Mouse (Mus musculus) adrenal gland, adult 10 weeks (tissue): Measurements from ENCODE around the gene Hmg20b. TPM values are rescaled to one million over a fixed set of nuclear protein-coding genes. Genes with fewer than 3 reads are reported as not detected.

Experiments used
- polyA plus RNA-seq: library from polyadenylated mRNA; stranded (reverse); fragments of 350-450 nt; fragmentation: Illumina TruSeq; extraction: RNeasy Lipid Tissue Mini Kit (QIAGEN cat#74804); gene quantifications from one replicate; pipeline ENCODE4 v1.2.3, GENCODE M21; 2014; ENCODE audit warnings: low read depth, low replicate concordance

The Hmg20b gene
- polyA plus RNA-seq: 7.1 TPM

DNA sequence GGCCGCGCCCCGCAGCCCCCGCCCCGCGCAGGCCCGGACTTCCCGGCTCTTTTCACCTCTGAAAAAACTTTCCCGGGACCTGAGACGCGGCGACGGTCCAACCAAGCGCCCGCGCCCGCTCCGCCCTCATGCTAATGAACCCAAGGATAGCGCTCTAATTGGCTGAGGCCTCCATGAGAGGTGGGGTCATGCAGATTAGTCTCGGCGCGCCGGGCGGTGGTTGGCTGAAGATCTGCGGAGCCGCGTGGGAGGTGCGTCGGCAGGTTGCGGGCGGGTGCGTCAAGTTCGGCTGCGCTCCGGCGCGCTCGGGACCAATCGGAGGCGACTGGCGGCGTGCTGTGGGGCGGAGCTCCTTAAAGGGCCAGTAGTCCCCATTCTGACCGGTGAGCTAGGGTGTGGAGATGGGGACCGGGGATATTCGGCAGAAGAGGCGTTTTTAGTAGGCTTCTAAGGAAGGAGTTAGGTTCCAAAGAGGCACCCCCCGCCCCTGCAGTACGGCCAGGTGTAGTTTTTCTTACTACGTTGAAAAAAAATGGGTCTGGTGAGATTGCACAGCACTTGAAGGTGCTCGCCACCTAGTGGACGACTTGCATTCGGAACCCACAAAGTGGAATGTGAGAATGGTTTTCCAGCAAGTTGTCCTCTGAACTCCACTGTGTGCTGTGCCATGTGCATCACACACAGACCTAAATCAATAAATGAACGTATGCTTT lies at the start of gene Hmg20b:
Hmg20b (minus strand) TSS at position 130 of the 713 bp plus-strand sequence.

DNA sequence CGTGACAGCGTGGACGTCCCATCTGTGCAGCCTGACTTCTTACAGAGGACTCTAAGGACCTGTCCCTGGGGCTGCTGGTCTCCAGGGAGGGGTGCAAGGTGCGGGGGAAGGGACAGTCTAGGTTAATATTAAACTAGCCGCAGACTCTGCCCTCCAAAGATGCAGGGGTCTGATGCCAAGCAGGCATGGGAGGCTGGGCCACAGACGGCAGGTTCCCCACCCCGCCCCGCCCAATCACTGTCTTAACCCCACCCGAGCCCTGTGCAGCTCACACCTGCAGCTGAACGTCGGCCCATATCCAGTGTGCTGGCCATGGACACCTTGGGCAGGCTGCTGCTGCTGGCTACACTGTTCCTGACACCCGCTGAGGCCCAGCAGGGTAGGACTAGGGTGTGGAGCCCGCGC lies 42.5 kb upstream of the Hmg20b start, which contains the start of gene Smim24:
Smim24 (plus strand) TSS at position 271 of the 405 bp plus-strand sequence.

DNA sequence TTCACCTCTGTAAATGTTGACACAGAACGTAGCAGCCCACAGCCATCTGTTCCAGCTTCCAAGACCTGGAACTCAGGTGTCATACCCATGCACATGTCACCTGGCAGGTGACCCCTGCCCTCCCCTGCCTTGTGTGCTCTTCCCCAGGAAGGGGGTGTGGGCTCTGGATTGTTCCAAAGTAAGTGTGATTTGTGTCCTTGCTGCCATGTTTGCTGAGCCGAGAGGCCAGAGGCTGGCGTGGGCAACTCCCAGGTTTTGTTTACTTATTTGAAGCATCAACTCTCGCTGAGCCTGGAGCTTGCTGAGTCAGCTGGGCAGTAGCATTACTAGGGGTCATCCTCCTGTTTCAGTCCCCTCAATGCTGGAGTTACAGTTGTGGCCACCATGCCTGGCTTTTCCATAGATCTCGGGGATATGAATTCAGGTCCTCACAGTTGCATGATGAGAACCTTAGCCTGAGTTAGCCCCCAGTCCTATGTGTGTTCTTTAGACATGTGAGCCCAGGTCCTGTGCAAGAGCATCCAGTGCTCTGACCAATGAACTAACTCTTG lies 38.3 kb upstream of the Hmg20b start, which contains the start of gene Gm48552:
Gm48552 (plus strand) TSS at position 501 of the 551 bp plus-strand sequence.

DNA sequence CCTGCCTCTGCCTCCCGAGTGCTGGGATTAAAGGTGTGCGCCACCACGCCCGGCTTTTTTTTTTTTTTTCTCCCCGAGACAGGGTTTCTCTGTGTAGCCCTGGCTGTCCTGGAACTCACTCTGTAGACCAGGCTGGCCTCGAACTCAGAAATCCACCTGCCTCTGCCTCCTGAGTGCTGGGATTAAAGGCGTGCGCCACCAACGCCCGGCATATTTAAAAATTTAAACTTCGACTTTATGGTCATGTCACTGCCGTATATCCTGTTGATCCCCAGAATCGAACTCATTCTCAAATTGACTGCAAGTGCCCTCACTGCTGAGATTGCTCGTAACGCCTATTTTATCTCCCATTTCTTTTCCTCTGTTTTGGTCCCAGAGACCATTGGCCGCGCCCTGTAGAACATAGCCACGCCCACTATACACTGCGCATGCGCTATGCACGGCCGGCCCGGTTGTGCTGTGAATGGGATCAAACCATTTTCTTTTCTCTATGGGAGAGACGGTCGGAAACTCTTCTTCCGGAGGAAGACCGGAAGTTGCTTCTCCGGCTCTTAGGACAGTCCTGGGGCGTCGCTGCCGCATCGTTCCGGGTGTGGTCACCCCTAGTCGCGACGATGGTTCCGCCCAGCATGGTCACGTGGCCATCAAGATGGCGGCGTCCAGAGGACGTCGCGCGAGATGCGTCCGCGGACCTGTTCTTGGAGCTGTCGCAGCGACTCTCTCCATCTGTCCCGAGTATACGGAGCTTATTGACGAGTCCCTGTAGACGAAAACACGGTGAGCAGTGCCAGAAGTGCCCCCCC lies 33.7 kb upstream of the Hmg20b start, which contains the start of the genes Dohh and Gm48551:
Dohh (plus strand) TSS at position 627 of the 803 bp plus-strand sequence.
Gm48551 (plus strand) TSS at position 665 of the 803 bp plus-strand sequence.

DNA sequence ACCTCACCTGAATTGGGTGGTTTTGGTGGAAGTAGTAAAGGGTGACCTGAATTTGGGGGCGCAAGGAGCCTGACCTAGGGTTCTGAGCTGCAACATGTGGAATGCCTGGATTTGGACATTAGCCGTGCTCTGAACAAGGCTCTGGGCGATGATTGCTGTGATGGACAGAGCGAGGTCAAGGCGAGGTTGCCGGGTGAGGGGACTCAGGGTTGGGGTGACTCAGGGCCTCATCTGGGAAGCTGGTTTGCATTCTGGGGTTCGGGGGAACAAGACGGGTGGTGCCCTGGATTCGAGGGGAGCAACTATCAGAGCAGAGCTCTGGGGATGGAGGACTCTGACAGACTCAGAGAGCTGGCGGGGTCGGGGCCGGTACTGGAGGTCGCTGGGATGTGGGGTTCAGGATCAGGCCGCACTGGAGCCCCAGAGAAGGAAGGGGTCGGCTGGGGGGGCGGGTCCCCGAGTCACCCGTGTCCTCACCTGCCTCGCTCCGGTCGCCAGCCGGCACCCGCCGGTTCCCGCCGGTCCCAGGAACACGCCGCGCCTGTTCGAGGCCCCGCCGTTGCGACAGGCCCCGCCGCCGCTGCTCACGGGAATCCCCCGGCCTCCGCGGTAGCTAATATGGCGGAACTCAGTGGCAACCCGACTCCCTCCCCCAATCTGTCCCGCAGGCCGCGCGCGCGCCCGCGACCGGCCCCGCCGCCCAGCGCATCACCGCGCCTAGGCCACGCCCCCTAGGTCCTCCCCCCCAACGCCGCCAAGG lies 27.7 kb upstream of the Hmg20b start, which contains the start of gene Fzr1:
Fzr1 (minus strand) TSS at position 724 of the 760 bp plus-strand sequence.

DNA sequence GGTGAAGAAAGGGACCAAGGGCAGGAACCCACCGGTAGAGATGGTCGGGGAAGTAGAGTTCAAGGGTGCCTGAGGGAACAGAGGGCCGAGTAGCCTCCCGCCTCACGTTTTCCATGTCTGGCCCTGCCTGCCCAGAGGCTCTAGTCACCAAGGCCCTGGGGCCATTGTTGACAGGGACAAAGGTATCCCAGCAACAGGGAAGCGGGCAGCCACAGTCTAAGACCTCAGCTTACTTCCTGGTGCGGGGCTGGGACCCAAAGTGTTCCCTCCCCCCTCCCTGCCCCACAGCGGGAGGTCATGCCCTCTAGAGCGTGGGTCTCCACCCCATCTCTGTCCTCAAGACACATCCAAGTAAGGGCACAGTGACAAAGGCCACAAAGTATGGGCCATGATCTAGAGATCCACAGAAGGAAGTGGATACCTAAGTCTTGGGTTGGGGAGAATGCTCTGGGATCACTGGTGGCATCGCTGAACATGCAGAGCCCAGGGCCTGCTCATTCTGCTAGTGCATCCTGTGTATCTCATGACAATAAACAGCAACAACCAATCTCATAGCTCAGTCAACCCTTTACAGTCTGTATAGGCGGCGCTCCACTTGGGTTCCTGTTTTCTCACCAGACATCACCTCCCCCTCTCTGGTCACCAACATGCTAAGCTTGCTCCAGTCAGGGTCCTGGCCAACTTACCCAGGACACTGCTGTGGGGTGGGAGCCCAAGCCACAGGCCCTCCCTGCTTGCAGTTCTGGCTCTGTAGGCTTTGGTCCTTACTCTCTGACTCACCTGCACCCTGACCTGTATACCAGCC lies 15.6 kb upstream of the Hmg20b start, which contains the start of gene 4930404N11Rik:
4930404N11Rik (minus strand) TSS at position 145 of the 805 bp plus-strand sequence.

DNA sequence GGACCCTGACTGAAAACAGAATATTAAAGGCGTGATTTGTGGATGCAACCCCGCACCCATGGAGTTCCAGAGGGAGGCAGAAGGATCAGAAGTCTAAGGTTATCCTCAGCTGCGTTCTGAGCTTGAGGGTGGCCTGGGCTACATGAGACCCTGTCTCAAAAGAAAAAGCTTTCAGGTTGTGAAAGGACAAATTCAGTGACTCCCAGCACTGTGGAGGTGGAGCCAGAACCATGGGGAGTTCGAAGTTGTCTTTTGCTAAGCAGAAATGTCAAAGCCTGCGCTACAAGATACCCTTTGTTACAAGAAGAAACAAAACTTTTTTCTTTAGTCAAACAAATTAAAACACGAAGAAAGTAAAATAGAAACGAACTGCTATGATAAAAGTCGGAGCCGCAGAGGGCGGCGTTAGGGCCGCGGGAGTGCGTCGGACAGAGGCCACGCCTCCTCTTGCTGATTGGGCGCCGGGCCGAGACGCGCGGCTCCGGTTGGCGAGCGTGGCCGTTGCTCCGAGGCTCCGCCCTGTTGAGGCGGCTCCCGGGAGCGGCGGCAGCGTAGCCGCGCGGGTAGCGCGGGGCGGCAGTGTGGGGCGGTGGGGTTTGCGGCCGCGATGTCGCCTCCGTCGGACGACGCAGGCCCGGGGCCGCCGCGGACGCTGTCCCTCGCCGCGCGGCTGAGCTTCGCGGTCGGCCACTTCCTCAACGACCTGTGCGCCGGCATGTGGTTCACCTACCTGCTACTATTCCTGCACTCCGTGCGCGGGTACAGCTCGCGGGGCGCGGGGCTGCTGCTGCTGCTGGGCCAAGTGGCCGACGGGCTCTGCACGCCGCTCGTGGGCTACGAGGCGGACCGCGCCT lies 6.9 kb upstream of the Hmg20b start, which contains the start of gene Mfsd12:
Mfsd12 (plus strand) TSS at position 501 of the 854 bp plus-strand sequence.

DNA sequence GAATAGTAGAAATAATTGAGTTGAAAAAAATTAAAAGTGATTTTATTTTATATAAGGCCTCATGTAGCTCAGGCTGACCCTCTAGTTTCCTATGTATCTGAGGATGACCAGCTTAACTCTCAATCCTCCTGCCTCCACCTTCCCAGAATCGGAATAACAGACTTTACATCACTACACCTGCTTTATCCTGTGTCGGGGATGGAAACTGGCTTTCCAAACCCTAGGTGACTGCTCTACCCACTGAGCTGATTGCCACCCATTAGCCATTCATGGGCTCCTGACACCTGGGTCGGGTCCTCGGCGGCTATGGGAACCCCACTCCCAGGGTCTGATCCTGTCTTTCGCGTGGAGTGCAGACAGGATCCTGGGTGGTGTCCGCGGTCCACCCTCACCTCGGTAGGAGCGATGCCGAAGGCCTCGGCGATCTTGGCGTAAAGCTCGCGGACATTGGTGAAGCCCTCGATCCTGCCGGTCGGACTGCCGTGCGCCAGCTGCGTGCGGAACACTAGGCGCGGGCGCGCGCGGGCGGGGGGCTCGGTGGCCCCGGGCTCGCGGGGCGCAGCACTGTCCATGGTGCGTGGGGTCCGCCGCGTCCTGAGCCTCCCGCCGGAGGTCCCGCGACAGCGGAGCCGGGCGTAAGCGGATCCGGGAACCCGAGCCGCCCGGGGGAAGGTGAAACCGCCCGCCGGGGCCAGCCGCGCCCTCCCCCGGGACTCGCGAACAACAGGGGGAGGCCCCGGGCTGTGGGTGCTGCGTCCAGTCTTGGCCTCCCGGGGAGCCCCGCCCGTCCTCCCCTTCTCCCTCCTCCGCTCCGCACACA lies 7.4 kb downstream of the Hmg20b start, which contains the start of gene Gipc3:
Gipc3 (minus strand) TSS at position 581 of the 820 bp plus-strand sequence.

DNA sequence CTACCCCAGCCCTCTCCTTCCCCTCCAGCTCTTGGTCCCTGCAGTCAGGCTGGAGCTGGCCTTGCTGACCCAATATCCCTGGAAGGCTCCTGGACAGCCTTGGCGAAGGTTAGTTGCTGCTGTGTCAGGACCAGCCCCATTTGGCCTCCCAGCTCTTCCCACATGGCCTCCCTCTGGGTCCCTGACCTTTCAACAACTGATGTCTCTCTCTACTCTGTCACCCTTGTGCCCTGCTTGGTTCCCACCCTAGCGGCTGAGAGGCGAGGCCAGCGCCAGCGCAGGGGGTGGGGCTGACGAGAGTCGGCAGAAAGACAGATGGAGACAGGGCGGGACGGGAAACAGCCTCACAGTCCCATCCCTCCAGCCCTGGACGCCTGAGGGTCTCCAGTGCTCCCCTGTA lies 21.9 kb downstream of the Hmg20b start, which contains the start of gene Tbxa2r:
Tbxa2r (plus strand) TSS at position 346 of the 400 bp plus-strand sequence.

DNA sequence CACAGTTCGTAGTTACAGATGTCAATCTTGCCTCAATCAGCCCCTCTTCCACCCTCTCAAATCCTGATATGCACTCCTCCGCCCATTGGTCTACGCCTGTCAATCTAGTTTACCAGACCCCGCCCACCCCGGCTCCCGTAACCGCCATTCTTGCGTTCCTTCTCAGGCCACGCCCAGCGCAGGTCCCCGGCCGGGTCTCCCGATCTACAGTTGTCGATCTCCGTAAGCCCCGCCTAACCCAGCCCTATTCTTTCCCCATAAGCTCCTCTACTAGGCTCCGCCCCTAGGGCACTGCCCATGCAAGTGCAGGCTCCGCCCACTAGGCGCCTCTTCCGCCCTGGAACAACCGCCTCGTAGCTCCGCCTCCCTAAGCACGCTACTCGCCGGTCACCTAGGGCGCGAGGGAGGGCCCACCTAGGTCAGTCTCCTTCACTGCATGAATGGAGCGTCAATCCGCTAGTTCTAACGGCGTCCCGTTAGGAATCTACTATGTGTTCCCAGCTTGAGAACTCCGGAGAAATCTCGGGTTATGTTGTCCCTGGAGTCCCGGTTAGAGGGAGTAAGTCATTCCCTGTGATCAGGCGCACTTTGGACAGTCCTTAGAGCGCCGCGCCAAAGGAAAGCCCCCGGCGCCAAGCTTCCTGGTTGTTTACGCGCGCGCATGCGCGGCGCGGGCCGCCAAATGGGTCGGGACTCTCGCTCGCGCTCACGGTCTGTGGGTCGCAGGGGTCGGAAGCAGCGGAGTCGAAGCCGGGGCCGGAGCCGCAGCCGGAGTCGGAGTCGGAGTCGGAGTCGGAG lies 29.5 kb downstream of the Hmg20b start, which contains the start of gene Cactin:
Cactin (plus strand) TSS at position 554 of the 798 bp plus-strand sequence.

Other genes with a start within 250 kb of the Hmg20b start
- gene Map2k2, start 244.6 kb downstream of the Hmg20b start, polyA plus RNA-seq: 3.4 TPM
- 28.7 TPM for gene Zbtb7a, start 215.3 kb downstream of the Hmg20b start, polyA plus RNA-seq
- not detected for gene Pias4, start 182.6 kb downstream of the Hmg20b start, polyA plus RNA-seq
- 13.2 TPM for gene Eef2, start 173.8 kb downstream of the Hmg20b start, polyA plus RNA-seq
- not detected for gene Dapk3, start 167.5 kb downstream of the Hmg20b start, polyA plus RNA-seq
- not detected for gene 4930442H23Rik, start 166.6 kb downstream of the Hmg20b start, polyA plus RNA-seq
- gene Nmrk2, start 148.4 kb downstream of the Hmg20b start, polyA plus RNA-seq: not detected
- 0.41 TPM for gene Atcay, start 119.6 kb downstream of the Hmg20b start, polyA plus RNA-seq
- 1.2 TPM for gene Zfr2, start 117.3 kb downstream of the Hmg20b start, polyA plus RNA-seq
- gene Matk, start 97.5 kb downstream of the Hmg20b start, polyA plus RNA-seq: not detected
- gene Mrpl54, start 83.5 kb downstream of the Hmg20b start, polyA plus RNA-seq: 2.1 TPM
- gene Apba3, start 83.5 kb downstream of the Hmg20b start, polyA plus RNA-seq: 0.93 TPM
- gene Tjp3, start 58.9 kb downstream of the Hmg20b start, polyA plus RNA-seq: not detected
- gene Pip5k1c, start 57.5 kb downstream of the Hmg20b start, polyA plus RNA-seq: 2.7 TPM
- gene Cactin, start 29.4 kb downstream of the Hmg20b start, polyA plus RNA-seq: 1.1 TPM
- not detected for gene Tbxa2r, start 21.7 kb downstream of the Hmg20b start, polyA plus RNA-seq
- gene Gipc3, start 7.2 kb downstream of the Hmg20b start, polyA plus RNA-seq: not detected
- gene Mfsd12, start 7.0 kb upstream of the Hmg20b start, polyA plus RNA-seq: 0.23 TPM
- not detected for gene 4930404N11Rik, start 15.3 kb upstream of the Hmg20b start, polyA plus RNA-seq
- gene Fzr1, start 28.0 kb upstream of the Hmg20b start, polyA plus RNA-seq: 0.35 TPM
- not detected for gene Dohh, start 33.9 kb upstream of the Hmg20b start, polyA plus RNA-seq
- not detected for gene Gm48551, start 34.0 kb upstream of the Hmg20b start, polyA plus RNA-seq
- gene Gm48552, start 38.5 kb upstream of the Hmg20b start, polyA plus RNA-seq: not detected
- not detected for gene Smim24, start 42.6 kb upstream of the Hmg20b start, polyA plus RNA-seq
- gene Nfic, start 105.2 kb upstream of the Hmg20b start, polyA plus RNA-seq: 16.6 TPM
- 0.23 TPM for gene Celf5, start 132.2 kb upstream of the Hmg20b start, polyA plus RNA-seq
- not detected for gene Ncln, start 145.9 kb upstream of the Hmg20b start, polyA plus RNA-seq
- gene S1pr4, start 149.7 kb upstream of the Hmg20b start, polyA plus RNA-seq: not detected
- gene Gna15, start 173.7 kb upstream of the Hmg20b start, polyA plus RNA-seq: not detected
- 4.8 TPM for gene Gna11, start 194.7 kb upstream of the Hmg20b start, polyA plus RNA-seq
- gene Aes, start 209.0 kb upstream of the Hmg20b start, polyA plus RNA-seq: 30.2 TPM
- gene Tle2, start 224.1 kb upstream of the Hmg20b start, polyA plus RNA-seq: 4.4 TPM